Mouse (Mus musculus) cerebellum, adult 2 months (tissue): Measurements from ENCODE around the gene Slc23a2.

ENCODE experiments used
- CTCF ChIP-seq: fragments of 200-500 bp; IDR thresholded peaks from 2 replicates; pipeline ENCODE4 v1.5.1; 2011; ENCODE audit warnings: low read depth, mild to moderate bottlenecking, control low read depth, low read length, moderate library complexity, borderline replicate concordance; ENCODE audit not compliant: insufficient read depth
- POLR2A ChIP-seq: fragments of 200-500 bp; IDR thresholded peaks from 2 replicates; pipeline ENCODE4 v1.6.1; 2011; ENCODE audit warnings: low read length, control low read depth, borderline replicate concordance; ENCODE audit not compliant: insufficient read depth

DNA sequence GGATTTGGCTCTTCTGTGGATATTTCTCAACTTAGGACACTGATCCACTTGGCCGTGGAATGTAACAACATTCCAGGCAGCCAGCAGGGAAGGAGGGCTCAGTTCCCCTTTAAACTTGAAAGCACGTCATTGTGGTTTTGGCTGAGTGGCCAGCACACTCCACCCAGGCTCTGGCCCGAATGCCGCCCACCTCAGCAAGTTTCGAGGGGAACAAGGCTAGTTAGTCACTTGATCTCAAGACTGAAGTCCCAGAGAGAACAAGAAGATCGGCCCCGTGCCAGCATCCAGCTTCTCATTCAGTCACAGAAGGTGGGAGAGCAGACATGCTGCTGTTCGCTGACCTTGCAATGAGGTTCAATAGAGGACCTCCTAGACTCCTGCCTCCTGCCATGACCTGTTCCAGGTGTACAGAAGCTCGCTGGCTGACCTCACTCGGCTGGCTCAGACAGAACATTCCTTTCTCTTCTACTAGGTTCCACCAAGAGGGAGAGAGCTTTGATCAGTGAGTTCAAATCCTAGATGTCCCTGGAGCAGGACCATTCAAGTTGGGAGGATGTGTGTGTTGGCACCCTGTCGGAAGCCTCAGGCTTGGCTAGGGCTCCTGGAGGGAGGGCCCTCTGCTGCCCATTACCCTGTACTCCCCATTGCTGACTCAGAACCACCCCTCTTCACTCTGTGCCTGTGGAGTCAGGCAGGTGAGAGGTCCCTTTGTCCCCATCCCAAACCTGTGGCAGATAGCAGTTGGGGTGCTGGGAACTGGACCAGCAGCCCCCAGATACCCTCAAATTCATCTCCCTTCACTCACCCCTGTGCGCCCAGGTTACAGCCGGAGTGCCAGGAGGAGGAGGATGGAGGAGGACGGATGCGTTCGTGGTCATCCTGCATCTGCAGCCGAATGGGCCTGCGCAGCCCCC lies 138.1 kb downstream of the Slc23a2 start:
- TF ChIP-seq CTCF (no peak), POLR2A (no peak)
